Mouse (Mus musculus): ENCODE measurements around the gene Ahsa1. TPM values are rescaled to one million over a fixed set of nuclear protein-coding genes. Genes with fewer than 3 reads are reported as not detected.
"Not testable (repeated sequence)": the region's sequence is repeated elsewhere in the genome, so short reads cannot be mapped to it uniquely, and the experiment has no call there.

Ahsa1 gene
- total RNA-seq, 2 experiments from 2014 or later: 154 to 214 TPM

DNA sequence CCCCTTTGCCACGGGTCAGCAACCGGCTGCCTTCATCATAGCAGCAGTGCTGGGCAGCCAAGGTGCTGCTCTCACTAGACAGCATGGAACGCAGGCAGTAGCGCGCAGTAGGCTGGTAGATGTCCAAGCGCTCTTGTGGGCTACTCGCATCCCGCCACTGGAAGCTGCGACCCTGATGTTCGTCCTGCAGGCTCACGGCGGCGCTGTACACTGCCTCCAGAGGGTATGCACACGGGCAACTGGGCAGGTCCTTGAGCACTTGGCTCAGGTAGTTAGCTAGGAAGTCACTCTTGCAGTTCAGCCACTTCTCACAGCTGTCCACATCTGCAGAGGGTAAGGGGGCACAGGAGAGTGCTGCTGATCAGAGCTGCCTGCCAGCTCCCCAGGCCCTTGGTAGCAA is 13.6 kb downstream of the Ahsa1 start:
- DNase-seq: no peak

DNA sequence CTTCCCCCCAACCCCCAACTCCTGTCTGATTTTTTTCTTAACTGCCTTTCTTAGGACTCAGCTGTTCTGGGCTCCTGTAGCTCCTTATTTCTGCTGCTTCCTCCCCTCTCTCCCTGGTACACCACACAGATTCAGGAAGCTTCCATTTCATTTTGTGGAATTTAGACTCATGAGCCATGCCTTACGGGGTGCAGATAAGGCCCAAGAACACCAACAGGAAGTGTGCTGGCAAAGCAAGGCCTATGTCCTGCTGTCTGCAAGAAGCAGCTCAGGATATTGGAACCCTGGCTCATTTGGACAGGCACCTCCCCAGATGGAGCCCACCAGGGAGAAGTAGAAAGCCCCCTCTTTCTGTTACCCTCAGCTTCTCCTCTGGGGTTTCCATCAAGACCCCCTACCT is 15.5 kb downstream of the Ahsa1 start:
- DNase-seq: no peak

DNA sequence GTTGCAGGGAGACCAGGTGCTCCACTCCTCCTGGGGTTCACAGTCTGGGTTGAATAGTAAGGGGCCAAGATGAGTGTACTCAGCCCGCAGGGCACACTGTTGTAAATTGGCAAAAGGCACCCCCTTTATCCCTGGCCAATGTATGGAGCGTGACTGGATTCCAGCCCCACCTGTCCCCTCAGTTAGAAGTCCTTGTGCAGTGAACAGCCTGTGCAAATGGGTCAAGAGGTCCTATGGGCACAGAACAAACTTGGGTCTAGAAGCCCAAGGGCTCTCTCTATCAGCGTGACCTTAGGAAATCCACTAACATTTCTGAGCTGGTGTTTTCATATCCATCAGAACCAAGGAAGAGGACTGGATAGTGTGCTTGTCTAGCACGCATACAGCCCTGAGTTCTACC is 16.5 kb downstream of the Ahsa1 start:
- no peak for DNase-seq

DNA sequence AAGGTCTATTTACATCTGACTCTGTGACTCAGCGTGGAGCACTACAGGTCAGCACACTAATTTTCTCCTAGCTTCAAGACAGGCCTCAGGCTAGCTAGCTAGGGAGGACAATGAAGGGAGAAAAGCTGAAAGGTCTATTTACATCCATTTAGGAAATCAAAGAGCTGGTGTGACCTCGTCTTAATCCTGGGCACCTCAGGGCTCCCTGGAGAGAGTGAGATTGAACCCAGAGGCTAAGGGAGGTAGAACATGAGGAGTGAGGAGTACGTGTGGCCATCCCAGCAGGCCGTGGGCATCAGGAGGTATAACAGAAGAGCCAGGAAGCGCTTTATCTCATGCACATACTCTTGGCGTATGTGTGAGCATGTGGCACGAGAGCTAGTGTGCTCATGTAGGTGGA is 17.4 kb downstream of the Ahsa1 start:
- no peak for DNase-seq

DNA sequence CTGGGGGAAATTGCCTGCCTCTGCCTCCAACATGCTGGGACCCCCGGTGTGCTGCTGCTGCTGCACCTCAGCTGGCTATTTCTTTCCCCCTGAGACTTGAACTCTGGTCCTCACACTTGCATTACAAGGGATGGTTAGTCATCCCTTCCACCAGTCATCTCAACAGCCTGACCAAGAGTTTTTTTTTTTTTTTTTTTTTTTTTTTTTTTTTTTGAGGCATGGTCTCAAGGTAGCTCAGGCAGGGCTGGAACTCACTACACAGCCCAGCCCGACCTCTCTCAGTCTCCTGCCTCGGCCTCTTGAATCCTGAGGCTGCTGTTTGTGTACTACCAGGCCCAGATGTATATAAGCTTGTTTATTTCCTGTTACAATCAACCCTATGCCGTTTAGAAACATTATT is 18.0 kb downstream of the Ahsa1 start:
- no peak for DNase-seq

DNA sequence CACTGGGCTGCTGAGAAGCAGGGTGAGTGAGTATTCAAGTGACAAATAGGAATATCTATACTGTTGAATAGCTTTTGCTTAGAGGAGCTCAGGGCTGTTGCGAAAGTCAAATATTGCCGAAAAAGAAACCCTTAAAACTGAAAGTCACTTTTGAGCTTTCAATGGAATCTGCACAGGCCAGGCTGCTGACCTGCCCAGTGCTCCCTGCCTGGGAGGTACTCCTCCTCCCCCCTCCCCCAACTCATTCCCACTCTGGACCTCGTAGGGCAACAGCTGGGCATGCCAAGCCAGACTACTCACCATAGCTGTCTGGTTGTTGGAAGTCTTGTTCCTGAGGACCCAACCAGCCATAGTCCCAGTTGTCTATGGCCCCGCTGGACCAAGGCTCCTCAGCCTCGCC is 18.4 kb downstream of the Ahsa1 start:
- DNase-seq: no peak

DNA sequence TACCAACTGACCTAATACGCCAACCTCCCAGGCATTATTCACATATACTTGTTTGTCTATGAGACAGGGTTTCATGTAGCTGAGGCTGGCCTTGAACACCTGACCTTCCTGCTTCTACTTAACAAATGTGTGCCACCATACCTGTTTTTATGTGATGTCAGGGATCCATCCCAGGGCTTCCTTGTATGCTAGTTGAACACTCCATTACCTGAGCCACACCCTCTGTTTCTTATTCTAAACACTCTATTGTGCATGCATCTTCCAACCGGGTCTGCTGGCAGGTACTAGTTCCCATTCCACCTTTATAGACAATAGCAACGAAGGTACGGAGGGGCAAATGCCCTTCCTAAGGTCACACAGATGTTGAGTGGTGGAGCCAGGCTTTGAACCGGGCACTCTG is 22.8 kb downstream of the Ahsa1 start:
- DNase-seq: no peak

DNA sequence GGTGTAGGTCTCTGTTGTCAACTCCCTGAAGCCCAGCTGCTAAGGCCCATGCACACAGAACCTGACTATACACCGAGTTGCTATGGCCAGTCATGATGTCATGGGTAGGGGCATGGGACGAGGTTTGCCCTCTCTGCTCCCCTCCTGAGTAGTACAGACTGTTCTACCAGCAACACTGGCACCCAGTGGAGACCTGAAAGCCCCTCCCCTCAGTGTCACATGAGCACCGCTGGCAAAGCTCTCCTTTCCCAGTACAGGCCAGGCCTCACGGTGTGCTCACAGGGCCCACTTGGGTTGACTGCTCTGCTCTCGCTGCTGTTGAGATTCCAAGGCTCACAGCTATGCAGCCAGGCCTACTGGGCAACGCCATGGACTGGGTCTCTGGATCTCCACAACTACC is 27.7 kb downstream of the Ahsa1 start:
- DNase-seq: no peak

DNA sequence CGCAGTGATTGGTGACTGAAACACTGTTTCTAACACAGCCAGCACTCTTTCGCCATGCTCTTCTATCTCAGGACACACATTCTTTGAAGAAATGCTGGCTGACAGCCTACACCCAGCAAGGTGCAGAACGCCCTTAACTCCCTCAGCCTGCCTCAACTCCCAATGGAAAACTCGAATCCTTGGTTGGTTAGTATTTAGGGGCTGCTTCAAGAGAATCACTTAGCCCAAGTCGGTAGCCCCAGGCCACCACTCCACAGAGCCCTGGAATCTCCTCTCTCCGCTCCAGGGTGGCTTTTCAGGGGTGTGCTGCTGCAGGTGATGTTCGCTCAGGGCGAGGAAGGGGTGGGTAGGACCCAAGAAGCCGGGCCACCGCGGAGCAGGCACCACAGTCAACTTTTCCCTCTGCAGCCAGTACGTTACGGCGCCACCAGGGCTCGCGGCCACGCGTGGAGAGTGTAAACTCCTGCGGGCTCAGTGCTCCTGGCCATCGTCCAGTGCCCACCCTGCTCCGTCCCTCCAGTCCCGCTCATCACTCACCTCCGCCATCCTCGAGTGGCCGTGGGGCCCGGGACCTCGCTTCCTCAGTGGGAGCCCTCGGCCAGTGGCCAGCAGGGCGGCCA is 32.9 kb downstream of the Ahsa1 start:
- DNase-seq: peak in 1 of 2 experiments; percentile 11

DNA sequence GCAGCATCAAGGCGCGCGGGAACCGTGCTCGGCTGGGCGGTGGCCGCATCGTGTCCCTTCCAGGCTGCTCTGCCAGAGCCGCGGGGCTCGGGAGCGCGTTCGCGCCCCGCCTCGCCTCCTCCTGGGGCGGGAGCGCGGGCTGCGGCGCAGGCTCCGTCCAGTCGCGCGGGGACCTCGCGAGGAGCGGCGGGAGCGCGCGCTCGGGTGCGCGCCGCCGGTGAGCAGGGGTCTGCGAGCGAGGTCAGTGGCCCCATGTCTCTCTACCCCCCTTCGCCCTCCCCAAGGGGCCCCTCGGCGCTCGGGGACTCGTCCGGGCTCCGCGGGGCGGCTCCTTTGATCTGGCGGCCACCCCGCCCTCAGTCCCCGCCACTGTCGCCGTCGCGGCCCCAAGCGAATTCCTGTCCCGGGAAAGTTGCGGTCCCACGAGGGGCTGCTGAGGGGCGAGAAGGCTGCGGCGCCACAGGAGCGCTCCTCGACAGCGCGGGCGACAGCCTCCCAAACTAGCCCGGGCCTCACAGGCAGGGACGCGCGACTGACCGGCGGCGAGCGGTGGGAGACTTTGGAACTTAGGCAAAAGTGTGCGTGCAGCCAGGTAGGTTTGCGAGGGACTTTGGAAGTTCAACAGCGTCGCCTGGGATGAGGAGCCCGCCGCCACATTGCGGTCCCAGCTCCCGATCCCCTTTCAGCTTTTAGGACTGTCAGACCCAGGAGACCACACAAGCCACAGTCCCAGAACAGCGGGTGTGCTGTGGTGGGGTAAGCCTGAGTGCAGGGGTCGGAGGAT is 33.6 kb downstream of the Ahsa1 start, which contains the start of gene Ism2:
Gene Ism2, minus strand, starts transcription at position 49 of the 784 bp plus-strand sequence.
- DNase-seq: peak; percentile 44 to 74

DNA sequence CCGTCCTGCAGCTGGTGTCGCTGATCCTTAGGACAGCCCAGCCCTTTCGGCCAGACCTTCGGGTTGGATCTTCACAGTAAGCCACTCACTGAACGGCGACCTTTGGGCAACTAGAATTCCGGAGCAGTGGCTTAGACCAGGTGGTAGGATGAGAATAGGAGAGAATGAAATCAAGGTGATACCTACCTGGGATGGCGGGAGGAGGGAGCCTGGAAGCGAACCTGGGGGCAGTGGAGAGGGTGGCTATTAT is 34.1 kb downstream of the Ahsa1 start:
- DNase-seq: no peak

DNA sequence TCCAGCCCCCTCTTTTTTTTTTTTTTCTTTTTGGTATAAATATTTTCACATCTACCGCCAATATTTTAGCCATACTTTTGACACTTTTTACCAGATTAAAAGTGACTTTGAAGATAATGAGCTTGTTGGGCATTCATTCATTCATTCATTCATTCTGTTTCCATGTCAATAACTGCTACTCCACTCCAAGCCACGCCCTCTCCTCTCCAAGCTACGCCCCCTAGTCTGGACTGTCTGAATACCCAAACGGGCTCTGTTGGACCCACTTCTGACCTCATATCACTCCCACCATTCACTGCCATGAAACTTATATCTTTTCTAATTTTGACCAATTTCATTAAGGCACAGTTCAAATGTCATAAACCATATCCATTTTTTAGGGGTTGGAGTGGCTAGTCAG is 34.9 kb downstream of the Ahsa1 start:
- no peak for DNase-seq

DNA sequence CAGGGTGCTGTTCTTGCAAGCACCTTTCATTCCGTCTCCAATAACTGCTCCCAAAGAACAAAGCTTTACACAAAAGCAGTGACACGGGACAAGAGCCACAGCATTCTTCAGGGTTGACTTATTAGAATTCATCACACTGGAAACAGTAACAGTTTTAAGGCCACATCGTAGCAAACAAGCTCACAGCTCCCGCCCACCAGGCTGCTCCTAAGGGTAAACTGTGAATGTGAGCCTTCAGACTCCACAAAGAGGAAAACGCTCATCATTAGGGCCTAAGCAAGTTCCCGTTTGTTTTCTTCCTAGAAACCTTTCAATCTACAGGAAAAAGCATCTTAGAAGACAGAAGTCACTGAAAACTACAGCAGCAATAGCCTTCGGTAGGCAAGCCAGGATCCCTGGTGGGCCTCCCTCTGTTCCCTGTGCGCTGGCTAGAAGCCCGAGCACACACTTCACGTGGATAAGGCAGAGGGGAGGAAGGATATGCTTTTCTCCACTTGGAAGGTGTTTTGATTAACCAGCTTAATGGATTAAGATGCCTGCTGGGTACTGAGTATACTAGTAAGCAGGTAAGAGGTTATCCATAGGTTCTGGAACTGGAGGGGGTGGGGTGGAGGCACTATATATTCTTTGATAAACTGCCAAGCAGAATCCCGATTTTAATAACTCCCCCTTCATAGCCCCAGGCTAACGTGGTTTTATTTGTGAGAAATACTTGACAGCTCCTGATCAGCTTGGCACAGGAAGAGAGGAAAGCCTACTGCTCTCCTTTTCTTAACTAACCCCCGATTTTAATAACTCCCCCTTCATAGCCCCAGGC is 39.7 kb downstream of the Ahsa1 start:
- no peak for DNase-seq

DNA sequence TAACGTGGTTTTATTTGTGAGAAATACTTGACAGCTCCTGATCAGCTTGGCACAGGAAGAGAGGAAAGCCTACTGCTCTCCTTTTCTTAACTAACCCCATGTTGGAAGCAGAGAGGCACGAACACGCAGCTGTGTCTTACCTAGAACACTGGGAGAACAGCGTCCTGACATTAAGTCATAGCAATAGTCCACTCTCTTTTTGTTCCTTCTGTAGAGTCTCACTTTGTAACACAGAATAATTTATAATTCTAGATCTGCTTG is 40.2 kb downstream of the Ahsa1 start:
- DNase-seq: not testable (repeated sequence)

DNA sequence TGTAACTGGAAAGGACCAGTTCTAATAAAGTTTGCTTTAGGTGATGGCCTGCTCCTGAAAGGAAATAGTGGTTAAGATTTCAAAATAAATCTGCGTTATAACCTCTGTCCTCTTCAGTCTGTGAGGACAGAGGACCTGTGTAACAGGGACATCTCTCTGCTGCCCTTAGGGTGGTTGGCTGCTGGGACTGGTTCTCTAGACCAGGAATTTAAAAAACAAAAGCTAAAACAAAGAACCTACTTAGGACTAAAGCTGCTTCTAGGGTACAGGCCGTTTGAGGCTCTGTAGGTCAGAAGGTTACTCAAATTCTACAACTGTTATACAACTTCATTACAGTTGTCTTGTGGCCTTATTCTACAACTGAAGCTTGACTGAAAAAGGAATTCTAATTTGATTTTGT is 46.8 kb downstream of the Ahsa1 start:
- DNase-seq: no peak

DNA sequence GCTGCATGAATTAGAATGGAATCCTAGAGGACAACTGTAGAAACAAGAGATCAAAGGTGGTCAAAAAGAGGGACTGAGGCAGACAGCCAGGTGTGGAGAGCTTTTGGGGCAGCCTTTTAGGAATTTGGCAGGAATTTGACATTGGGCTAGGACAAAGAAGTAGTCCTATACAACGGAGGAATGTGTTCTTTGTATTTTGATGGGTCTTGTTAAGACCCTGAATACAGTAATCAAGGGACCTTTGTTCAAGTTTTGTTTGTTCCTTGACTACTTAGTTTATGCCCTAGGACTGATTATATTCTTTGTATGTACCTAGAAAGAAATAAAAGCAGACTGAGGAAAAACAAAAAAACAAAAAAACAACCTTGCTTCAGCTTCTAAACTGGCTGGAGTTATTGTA is 51.7 kb downstream of the Ahsa1 start:
- DNase-seq: no peak

DNA sequence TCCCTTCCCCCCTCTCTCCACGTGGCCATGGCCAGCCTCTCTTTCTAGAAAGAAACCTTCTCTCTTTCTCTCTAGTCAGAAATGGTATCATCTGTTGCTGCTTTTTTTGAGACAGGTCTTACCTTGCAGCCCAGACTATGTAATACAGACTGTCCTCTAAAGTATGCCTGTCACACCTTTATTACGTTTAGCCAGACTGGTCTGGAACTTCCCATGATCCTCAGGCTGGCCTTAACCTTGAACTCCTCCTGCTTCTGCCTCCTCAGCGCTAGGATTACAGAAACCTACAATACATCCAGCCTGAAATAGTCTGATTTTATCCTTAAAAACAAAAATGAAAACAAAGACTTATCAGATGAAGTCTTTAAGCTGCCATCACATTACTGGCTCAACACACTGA is 53.0 kb downstream of the Ahsa1 start:
- DNase-seq: no peak

Small RNA genes lying within 50 kb of the gene (microRNA-seq; reads per million reads assigned to microRNA genes)
- not detected for gene Gm47293

Other genes with a start within 250 kb of the Ahsa1 start
- 1 to 10 TPM; 1.0 to 1.3 TPM for gene Tmem63c, start 245.1 kb upstream of the Ahsa1 start, total RNA-seq (2021)
- 1 to 10 TPM; 1.1 to 1.2 TPM for gene Ngb, start 163.9 kb upstream of the Ahsa1 start, total RNA-seq (2021)
- gene Gstz1, start 119.3 kb upstream of the Ahsa1 start, total RNA-seq (2021): 100 to 1,000 TPM; 103 to 114 TPM
- 10 to 100 TPM; 14.0 to 15.6 TPM for gene Pomt2, start 118.5 kb upstream of the Ahsa1 start, total RNA-seq (2021)
- gene Samd15, start 66.8 kb upstream of the Ahsa1 start, total RNA-seq (2021): 1 to 10 TPM; 1.6 to 2.0 TPM
- 10 to 100 TPM; 28.6 to 35.0 TPM for gene Tmed8, start 66.0 kb upstream of the Ahsa1 start, total RNA-seq (2021)
- gene Noxred1, start 27.7 kb upstream of the Ahsa1 start, total RNA-seq (2021): under 1 TPM; 0.33 to 0.66 TPM
- gene Vipas39, start 223 bp upstream of the Ahsa1 start, total RNA-seq (2021): 10 to 100 TPM; 34.4 to 37.4 TPM
- gene Ism2, start 33.2 kb downstream of the Ahsa1 start, total RNA-seq (2021): under 1 TPM; 0.13 to 0.17 TPM
- gene Sptlc2, start 121.9 kb downstream of the Ahsa1 start, total RNA-seq (2021): 100 to 1,000 TPM; 190 to 286 TPM
- gene Slirp, start 177.4 kb downstream of the Ahsa1 start, total RNA-seq (2021): 100 to 1,000 TPM; 155 to 160 TPM
- 10 to 100 TPM; 21.5 to 24.2 TPM for gene Alkbh1, start 177.5 kb downstream of the Ahsa1 start, total RNA-seq (2021)
- 10 to 100 TPM; 70.1 to 77.9 TPM for gene Snw1, start 205.8 kb downstream of the Ahsa1 start, total RNA-seq (2021)
- not detected for gene Gm5788, start 228.2 kb downstream of the Ahsa1 start, total RNA-seq (2021)
- not detected for gene Gm8300, start 247.8 kb downstream of the Ahsa1 start, total RNA-seq (2021)